Mouse (Mus musculus): Measurements from ENCODE around the gene Stk32b. TPM values are rescaled to one million over a fixed set of nuclear protein-coding genes. Genes with fewer than 3 reads are reported as not detected.
A peak's percentile ranks its signal among the peaks of the same experiment; 100 is the strongest.

The Stk32b gene
- polyA plus RNA-seq, 2 experiments: 7.8 to 18.0 TPM

DNA sequence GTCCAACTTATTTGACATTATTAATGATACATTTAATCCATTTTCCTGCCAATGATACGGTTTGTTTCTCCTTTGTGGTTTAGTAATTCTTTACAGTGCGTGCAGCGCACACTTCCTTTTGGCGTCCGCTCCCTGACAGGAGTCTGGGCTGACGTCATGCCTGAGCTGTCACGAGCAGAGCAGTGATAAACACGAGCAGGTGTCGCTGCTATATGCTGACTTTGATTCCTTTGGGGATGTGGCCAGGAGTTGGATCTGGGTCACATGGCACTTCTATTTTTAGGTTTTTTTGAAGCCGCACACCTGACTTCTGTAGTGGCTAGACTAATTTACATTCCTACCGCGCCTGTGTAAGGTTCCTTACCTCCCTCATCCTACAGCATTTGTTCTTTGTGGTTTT is 17.2 kb downstream of the Stk32b start:
- no peak overlapping the region for H3K27ac ChIP-seq (replicated peaks; ENCODE audit: low read depth, low read length)
- ATAC-seq (ENCODE audit: low FRiP score, low read depth): peak; percentile 90
- H3K36me3 ChIP-seq (ENCODE audit: control insufficient read depth, insufficient read depth, low read length): no peaks in the 10 kb centered on the region
- TF ChIP-seq POLR2A (IDR thresholded peaks at IDR 0.05; ENCODE audit: borderline replicate concordance, extremely low read depth, insufficient read depth, insufficient read length): no peak
- no peaks in the 10 kb centered on the region for H3K4me1 ChIP-seq (ENCODE audit: control insufficient read depth, insufficient read depth, low read length)
- 69% methylated on average over 12 of the region's 12 CpGs for WGBS
- peak; percentile 67 for DNase-seq (ENCODE audit: low spot score)
- H3K9me3 ChIP-seq (ENCODE audit: control insufficient read depth, low read length): no peaks in the 10 kb centered on the region
- H3K4me2 ChIP-seq (replicated peaks; ENCODE audit: low read depth, low read length, severe bottlenecking): no peak overlapping the region
- H3K9ac ChIP-seq (ENCODE audit: low read depth, low read length, severe bottlenecking): no peak overlapping the region
- H3K27me3 ChIP-seq (ENCODE audit: control insufficient read depth, insufficient read depth, low read length): no peaks in the 10 kb centered on the region
- H3K4me3 ChIP-seq (replicated peaks; ENCODE audit: low read length): no peak overlapping the region

GRCm38 (mm10) chr5:37697286-37697685 is 19.7 kb downstream of the Stk32b start:
- ATAC-seq (ENCODE audit: low FRiP score, low read depth) (no peak), DNase-seq (ENCODE audit: low spot score) (no peak)
- H3K4me1 ChIP-seq (ENCODE audit: control insufficient read depth, insufficient read depth, low read length): no peaks in the 10 kb centered on the region
- no peaks in the 10 kb centered on the region for H3K36me3 ChIP-seq (ENCODE audit: control insufficient read depth, insufficient read depth, low read length)
- no peak overlapping the region for H3K27ac ChIP-seq (replicated peaks; ENCODE audit: low read depth, low read length)
- WGBS: 89% methylated on average over 7 of the region's 7 CpGs
- H3K27me3 ChIP-seq (ENCODE audit: control insufficient read depth, insufficient read depth, low read length): no peaks in the 10 kb centered on the region
- no peaks in the 10 kb centered on the region for H3K9me3 ChIP-seq (ENCODE audit: control insufficient read depth, low read length)
- H3K9ac ChIP-seq (ENCODE audit: low read depth, low read length, severe bottlenecking): no peak overlapping the region
- no peak for TF ChIP-seq POLR2A (IDR thresholded peaks at IDR 0.05; ENCODE audit: borderline replicate concordance, extremely low read depth, insufficient read depth, insufficient read length)
- no peak overlapping the region for H3K4me3 ChIP-seq (replicated peaks; ENCODE audit: low read length)
- no peak overlapping the region for H3K4me2 ChIP-seq (replicated peaks; ENCODE audit: low read depth, low read length, severe bottlenecking)

DNA sequence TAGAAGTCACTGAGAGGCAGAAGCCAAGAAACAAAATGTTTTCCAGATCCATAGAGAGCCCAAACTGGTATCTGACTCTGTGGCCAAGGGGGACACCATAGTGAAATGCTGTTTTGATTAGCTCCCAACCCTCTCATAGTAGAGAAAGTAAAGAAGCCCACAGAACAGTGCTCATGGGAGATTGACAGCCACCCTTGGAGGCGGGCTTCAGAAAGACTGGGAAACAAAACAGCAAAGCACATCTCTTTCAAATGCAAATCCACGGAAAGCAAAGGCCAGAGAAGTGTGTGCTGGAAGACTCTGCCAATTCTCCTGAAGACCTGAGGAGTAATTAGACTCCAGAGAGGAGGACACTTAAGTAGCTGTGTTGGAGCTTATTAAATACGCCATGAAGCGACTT is 21.2 kb downstream of the Stk32b start:
- ATAC-seq (ENCODE audit: low FRiP score, low read depth): no peak
- H3K27ac ChIP-seq (replicated peaks; ENCODE audit: low read depth, low read length): no peak overlapping the region
- 44% methylated on average over 4 of the region's 4 CpGs for WGBS
- H3K27me3 ChIP-seq (ENCODE audit: control insufficient read depth, insufficient read depth, low read length): no peaks in the 10 kb centered on the region
- H3K4me2 ChIP-seq (replicated peaks; ENCODE audit: low read depth, low read length, severe bottlenecking): no peak overlapping the region
- no peak overlapping the region for H3K4me3 ChIP-seq (replicated peaks; ENCODE audit: low read length)
- H3K9me3 ChIP-seq (ENCODE audit: control insufficient read depth, low read length): no peaks in the 10 kb centered on the region
- TF ChIP-seq POLR2A (IDR thresholded peaks at IDR 0.05; ENCODE audit: borderline replicate concordance, extremely low read depth, insufficient read depth, insufficient read length): no peak
- no peak for DNase-seq (ENCODE audit: low spot score)
- no peaks in the 10 kb centered on the region for H3K36me3 ChIP-seq (ENCODE audit: control insufficient read depth, insufficient read depth, low read length)
- no peaks in the 10 kb centered on the region for H3K4me1 ChIP-seq (ENCODE audit: control insufficient read depth, insufficient read depth, low read length)
- no peak overlapping the region for H3K9ac ChIP-seq (ENCODE audit: low read depth, low read length, severe bottlenecking)

DNA sequence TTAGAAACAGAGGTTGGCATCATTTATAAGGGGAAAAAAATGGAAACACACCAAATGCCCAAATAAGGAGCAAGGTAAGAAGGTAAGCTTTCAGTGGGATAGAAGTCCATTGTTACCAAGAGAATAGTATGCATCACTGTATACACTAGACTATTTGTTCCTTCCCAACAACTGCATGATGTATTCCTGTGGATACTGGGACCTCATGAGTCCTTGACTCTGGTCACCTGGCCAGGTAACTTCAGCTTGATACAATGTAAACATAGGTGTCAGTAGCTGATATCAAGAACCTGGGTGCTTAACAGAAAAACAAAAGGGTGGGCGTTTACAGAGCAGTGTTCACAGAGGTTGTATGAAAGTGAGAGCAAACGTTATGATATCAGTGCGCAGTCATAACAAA is 24.2 kb downstream of the Stk32b start:
- Histone ChIP-seq H3K9ac (ENCODE audit: low read depth, low read length, severe bottlenecking) (no peak overlapping the region), H3K9me3 (ENCODE audit: control insufficient read depth, low read length) (no peaks in the 10 kb centered on the region), H3K36me3 (ENCODE audit: control insufficient read depth, insufficient read depth, low read length) (no peaks in the 10 kb centered on the region), H3K4me2 (replicated peaks; ENCODE audit: low read depth, low read length, severe bottlenecking) (no peak overlapping the region), H3K4me3 (replicated peaks; ENCODE audit: low read length) (no peak overlapping the region), H3K4me1 (ENCODE audit: control insufficient read depth, insufficient read depth, low read length) (no peaks in the 10 kb centered on the region), H3K27ac (replicated peaks; ENCODE audit: low read depth, low read length) (no peak overlapping the region), H3K27me3 (ENCODE audit: control insufficient read depth, insufficient read depth, low read length) (no peaks in the 10 kb centered on the region)
- DNase-seq (ENCODE audit: low spot score) (no peak), ATAC-seq (ENCODE audit: low FRiP score, low read depth) (no peak)
- 85% methylated on average over 3 of the region's 3 CpGs for WGBS
- TF ChIP-seq POLR2A (IDR thresholded peaks at IDR 0.05; ENCODE audit: borderline replicate concordance, extremely low read depth, insufficient read depth, insufficient read length): no peak

GRCm38 (mm10) chr5:37670781-37671180 is 46.2 kb downstream of the Stk32b start:
- 86% methylated on average over 7 of the region's 7 CpGs for whole genome bisulfite sequencing
- Histone ChIP-seq H3K27ac (replicated peaks; ENCODE audit: low read depth, low read length) (no peak overlapping the region), H3K27me3 (ENCODE audit: control insufficient read depth, insufficient read depth, low read length) (no peaks in the 10 kb centered on the region), H3K9me3 (ENCODE audit: control insufficient read depth, low read length) (no peaks in the 10 kb centered on the region), H3K9ac (ENCODE audit: low read depth, low read length, severe bottlenecking) (no peak overlapping the region), H3K4me2 (replicated peaks; ENCODE audit: low read depth, low read length, severe bottlenecking) (no peak overlapping the region), H3K4me1 (ENCODE audit: control insufficient read depth, insufficient read depth, low read length) (no peaks in the 10 kb centered on the region), H3K4me3 (replicated peaks; ENCODE audit: low read length) (no peak overlapping the region), H3K36me3 (ENCODE audit: control insufficient read depth, insufficient read depth, low read length) (no peaks in the 10 kb centered on the region)
- DNase-seq (ENCODE audit: low spot score) (no peak), ATAC-seq (ENCODE audit: low FRiP score, low read depth) (no peak)
- no peak for TF ChIP-seq POLR2A (IDR thresholded peaks at IDR 0.05; ENCODE audit: borderline replicate concordance, extremely low read depth, insufficient read depth, insufficient read length)

DNA sequence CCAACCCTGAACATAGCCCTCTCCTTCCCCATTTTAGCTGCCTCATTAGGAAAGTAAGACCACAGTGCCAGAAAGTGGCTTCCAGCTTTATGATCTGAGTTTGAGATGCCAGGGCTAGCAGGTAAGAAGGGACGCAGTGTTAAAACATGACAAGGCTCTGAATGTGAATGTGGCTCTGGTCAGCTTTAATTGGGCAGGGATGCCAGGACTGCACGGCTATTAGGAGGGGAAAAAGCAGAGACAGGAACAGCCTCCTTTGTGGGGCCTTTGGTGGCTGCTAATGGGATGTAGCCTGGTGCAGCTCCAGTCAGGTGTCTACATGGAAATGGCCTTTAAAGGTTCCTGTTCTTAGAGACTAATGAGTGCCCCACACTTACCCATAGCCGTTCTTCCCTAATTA is 52.0 kb downstream of the Stk32b start:
- Histone ChIP-seq H3K4me1 (ENCODE audit: control insufficient read depth, insufficient read depth, low read length) (no peaks in the 10 kb centered on the region), H3K9ac (ENCODE audit: low read depth, low read length, severe bottlenecking) (no peak overlapping the region), H3K9me3 (ENCODE audit: control insufficient read depth, low read length) (no peaks in the 10 kb centered on the region), H3K4me3 (replicated peaks; ENCODE audit: low read length) (no peak overlapping the region), H3K27me3 (ENCODE audit: control insufficient read depth, insufficient read depth, low read length) (no peaks in the 10 kb centered on the region), H3K4me2 (replicated peaks; ENCODE audit: low read depth, low read length, severe bottlenecking) (no peak overlapping the region), H3K36me3 (ENCODE audit: control insufficient read depth, insufficient read depth, low read length) (no peaks in the 10 kb centered on the region), H3K27ac (replicated peaks; ENCODE audit: low read depth, low read length) (no peak overlapping the region)
- 43% methylated on average over 3 of the region's 3 CpGs for WGBS
- no peak for DNase-seq (ENCODE audit: low spot score)
- no peak for ATAC-seq (ENCODE audit: low FRiP score, low read depth)
- TF ChIP-seq POLR2A (IDR thresholded peaks at IDR 0.05; ENCODE audit: borderline replicate concordance, extremely low read depth, insufficient read depth, insufficient read length): no peak
